Mouse (Mus musculus): Measurements from ENCODE around the gene Zdhhc18. TPM values are rescaled to one million over a fixed set of nuclear protein-coding genes. Genes with fewer than 3 reads are reported as not detected.
"Not testable (repeated sequence)": the region's sequence is repeated elsewhere in the genome, so short reads cannot be mapped to it uniquely, and the experiment has no call there.

The Zdhhc18 gene
- total RNA-seq, 1 experiment, result 39.0 TPM

DNA sequence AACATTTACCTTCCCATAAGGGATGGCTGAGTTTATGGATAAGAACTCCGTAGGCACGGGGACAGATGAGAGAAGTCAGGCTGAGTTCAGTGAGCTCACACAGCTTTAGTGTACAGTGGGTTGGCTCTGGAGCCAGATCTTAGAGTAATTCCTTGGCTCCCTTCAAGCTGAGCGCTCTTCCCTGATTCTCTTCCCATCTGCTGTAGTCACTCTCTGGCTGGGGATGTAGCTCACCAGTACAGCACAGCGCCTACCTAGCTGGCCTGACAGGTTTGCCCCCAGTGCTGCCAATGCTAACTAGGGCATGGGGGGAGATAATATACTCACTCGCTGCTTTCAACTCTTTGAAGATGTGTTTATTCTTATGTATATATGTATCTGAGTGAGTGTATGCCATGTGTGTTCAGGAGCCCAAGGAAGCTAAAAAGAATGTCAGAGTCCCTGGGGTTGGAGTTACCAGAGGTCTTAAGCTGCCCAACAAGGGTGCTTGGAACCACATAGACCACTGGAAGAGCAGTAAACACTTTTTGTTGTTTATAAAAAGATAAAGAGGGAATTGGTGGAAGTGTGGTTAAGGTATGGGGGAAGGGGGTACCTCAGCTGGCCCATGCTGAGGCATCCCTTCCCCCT, 8.0 kb upstream of the Zdhhc18 start:
- peaks cover 2% of the 10 kb centered on the region; the same call in 1 of the 2 replicates for H3K36me3 ChIP-seq (ENCODE audit: control insufficient read depth, insufficient read depth, low read length, poor library complexity, severe bottlenecking)
- H3K27ac ChIP-seq (ENCODE audit: insufficient read depth, low read depth, low read length, poor library complexity, severe bottlenecking), result peak overlapping the region; percentile 100
- in situ Hi-C loops (cut with MboI; ENCODE audit: low sequenced_read_pairs in 2 of 2, unreplicated experiment in 2 of 2), result no loop called here
- TF ChIP-seq MAFK (IDR thresholded peaks at IDR 0.05; ENCODE audit: insufficient read depth, low read depth, low read length) (no peak), ZNF384 (IDR thresholded peaks at IDR 0.05; ENCODE audit: low read depth, low read length) (no peak), CHD2 (IDR thresholded peaks at IDR 0.05; ENCODE audit: low read depth, low read length) (no peak), ZC3H11A (IDR thresholded peaks at IDR 0.05; ENCODE audit: borderline replicate concordance, low read depth, low read length) (no peak), HCFC1 (IDR thresholded peaks at IDR 0.05; ENCODE audit: borderline replicate concordance, insufficient read depth, low read length) (no peak)
- H3K4me1 ChIP-seq (ENCODE audit: control insufficient read depth in 2 of 2, insufficient read depth in 2 of 2, low read length in 2 of 2, poor library complexity in 1 of 2), result peaks cover 12 to 21% of the 10 kb centered on the region in 2 experiments; a peak in 3 of 4 replicates
- DNase-seq (ENCODE audit: low read depth, low spot score), result no peak
- peak overlapping the region in 1 of 2 experiments; percentile 13; a peak in 1 of 4 replicates for H3K4me3 ChIP-seq (ENCODE audit: insufficient read depth in 1 of 2, low read depth in 1 of 2, low read length in 2 of 2, poor library complexity in 1 of 2, severe bottlenecking in 1 of 2)
- H3K9ac ChIP-seq (ENCODE audit: insufficient read depth, low read depth, low read length, poor library complexity, severe bottlenecking), result peak overlapping the region; percentile 38; the same call in 1 of the 2 replicates
- H3K9me3 ChIP-seq (ENCODE audit: control insufficient read depth, insufficient read depth, low read depth, low read length), result no peaks in the 10 kb centered on the region

DNA sequence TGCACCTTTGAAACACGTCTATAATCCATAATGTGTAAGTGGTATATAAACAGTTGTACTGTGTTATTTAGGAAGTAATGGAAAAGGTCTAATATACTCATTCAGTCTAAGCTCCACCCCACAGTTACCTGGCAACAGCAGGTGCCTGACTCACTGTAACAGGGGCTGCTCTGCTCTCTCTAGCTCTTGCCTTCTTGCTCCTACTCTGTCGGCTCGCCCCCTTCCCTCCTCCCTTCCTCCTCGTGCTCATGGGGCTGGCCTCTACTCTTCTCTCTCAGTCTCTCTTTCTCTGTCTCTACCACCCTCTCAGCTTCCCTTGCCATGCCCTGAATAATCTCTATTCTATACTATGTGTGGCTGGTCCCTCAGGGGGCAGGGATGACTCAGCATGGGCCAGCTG, 7.0 kb upstream of the Zdhhc18 start:
- Histone ChIP-seq H3K36me3 (ENCODE audit: control insufficient read depth, insufficient read depth, low read length, poor library complexity, severe bottlenecking) (0 out of 2 replicates have a peak, but pooled peaks cover 2% of the 10 kb centered on the region), H3K4me3 (ENCODE audit: insufficient read depth in 1 of 2, low read depth in 1 of 2, low read length in 2 of 2, poor library complexity in 1 of 2, severe bottlenecking in 1 of 2) (no peak overlapping the region), H3K9ac (ENCODE audit: insufficient read depth, low read depth, low read length, poor library complexity, severe bottlenecking) (no peak overlapping the region), H3K27ac (ENCODE audit: insufficient read depth, low read depth, low read length, poor library complexity, severe bottlenecking) (peak overlapping the region; percentile 96), H3K9me3 (ENCODE audit: control insufficient read depth, insufficient read depth, low read depth, low read length) (no peaks in the 10 kb centered on the region), H3K4me1 (ENCODE audit: control insufficient read depth in 2 of 2, insufficient read depth in 2 of 2, low read length in 2 of 2, poor library complexity in 1 of 2) (peaks cover 7 to 20% of the 10 kb centered on the region in 2 experiments; a peak in 3 of 4 replicates)
- no peak for DNase-seq (ENCODE audit: low read depth, low spot score)
- in situ Hi-C loops (cut with MboI; ENCODE audit: low sequenced_read_pairs in 2 of 2, unreplicated experiment in 2 of 2), result no loop called here
- TF ChIP-seq MAFK (IDR thresholded peaks at IDR 0.05; ENCODE audit: insufficient read depth, low read depth, low read length), result peak; percentile 66; the same call in 1 of the 2 replicates
- TF ChIP-seq HCFC1 (IDR thresholded peaks at IDR 0.05; ENCODE audit: borderline replicate concordance, insufficient read depth, low read length), result no peak
- no peak for TF ChIP-seq ZNF384 (IDR thresholded peaks at IDR 0.05; ENCODE audit: low read depth, low read length)

DNA sequence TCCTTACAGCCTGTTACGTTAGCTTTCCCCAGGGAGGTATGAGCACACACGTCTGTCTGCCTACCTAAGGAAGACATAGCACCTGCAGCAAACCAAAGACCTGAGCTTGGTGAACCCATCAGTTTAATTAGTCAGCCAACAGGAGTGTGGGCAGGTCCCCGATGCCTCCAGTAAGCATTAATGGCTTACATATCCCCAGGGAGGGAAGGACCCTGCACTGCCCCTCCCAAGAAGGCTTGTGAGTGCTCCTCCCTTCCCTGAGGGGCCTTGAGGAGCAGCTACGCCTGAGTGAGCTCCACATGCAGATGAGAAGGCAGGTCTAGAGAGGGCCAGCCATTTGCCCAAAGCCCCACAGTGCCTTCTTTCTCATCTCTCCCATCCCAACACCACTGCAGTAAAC, 6.3 kb upstream of the Zdhhc18 start:
- peak overlapping the region; percentile 96 for H3K27ac ChIP-seq (ENCODE audit: insufficient read depth, low read depth, low read length, poor library complexity, severe bottlenecking)
- H3K9ac ChIP-seq (ENCODE audit: insufficient read depth, low read depth, low read length, poor library complexity, severe bottlenecking), result peak overlapping the region; percentile 59; the same call in 1 of the 2 replicates
- no peaks in the 10 kb centered on the region for H3K9me3 ChIP-seq (ENCODE audit: control insufficient read depth, insufficient read depth, low read depth, low read length)
- peak; percentile 70 for DNase-seq (ENCODE audit: low read depth, low spot score)
- no peak for TF ChIP-seq HCFC1 (IDR thresholded peaks at IDR 0.05; ENCODE audit: borderline replicate concordance, insufficient read depth, low read length)
- no peak for TF ChIP-seq ZC3H11A (IDR thresholded peaks at IDR 0.05; ENCODE audit: borderline replicate concordance, low read depth, low read length)
- TF ChIP-seq MAFK (IDR thresholded peaks at IDR 0.05; ENCODE audit: insufficient read depth, low read depth, low read length), result no peak
- TF ChIP-seq ZNF384 (IDR thresholded peaks at IDR 0.05; ENCODE audit: low read depth, low read length), result no peak
- TF ChIP-seq CHD2 (IDR thresholded peaks at IDR 0.05; ENCODE audit: low read depth, low read length), result no peak
- H3K4me3 ChIP-seq (ENCODE audit: insufficient read depth in 1 of 2, low read depth in 1 of 2, low read length in 2 of 2, poor library complexity in 1 of 2, severe bottlenecking in 1 of 2), result no peak overlapping the region
- H3K4me1 ChIP-seq (ENCODE audit: control insufficient read depth in 2 of 2, insufficient read depth in 2 of 2, low read length in 2 of 2, poor library complexity in 1 of 2), result peaks cover 8 to 18% of the 10 kb centered on the region in 2 experiments; a peak in 3 of 4 replicates
- H3K36me3 ChIP-seq (ENCODE audit: control insufficient read depth, insufficient read depth, low read length, poor library complexity, severe bottlenecking), result no peaks in the 10 kb centered on the region
- in situ Hi-C loops (cut with MboI; ENCODE audit: low sequenced_read_pairs in 2 of 2, unreplicated experiment in 2 of 2), result no loop called here

- H3K27ac ChIP-seq (ENCODE audit: insufficient read depth, low read depth, low read length, poor library complexity, severe bottlenecking); H3K9ac ChIP-seq (ENCODE audit: insufficient read depth, low read depth, low read length, poor library complexity, severe bottlenecking); H3K4me3 ChIP-seq (ENCODE audit: insufficient read depth in 1 of 2, low read depth in 1 of 2, low read length in 2 of 2, poor library complexity in 1 of 2, severe bottlenecking in 1 of 2); H3K36me3 ChIP-seq (ENCODE audit: control insufficient read depth, insufficient read depth, low read length, poor library complexity, severe bottlenecking); in situ Hi-C loops (cut with MboI; ENCODE audit: low sequenced_read_pairs in 2 of 2, unreplicated experiment in 2 of 2); DNase-seq (ENCODE audit: low read depth, low spot score); H3K9me3 ChIP-seq (ENCODE audit: control insufficient read depth, insufficient read depth, low read depth, low read length): not testable (repeated sequence)
- peaks cover 11 to 16% of the 10 kb centered on the region in 2 experiments; a peak in 3 of 4 replicates for H3K4me1 ChIP-seq (ENCODE audit: control insufficient read depth in 2 of 2, insufficient read depth in 2 of 2, low read length in 2 of 2, poor library complexity in 1 of 2)
- TF ChIP-seq ZNF384 (IDR thresholded peaks at IDR 0.05; ENCODE audit: low read depth, low read length), result peak; percentile 66; the same call in 1 of the 2 replicates
Observed at GRCm38 (mm10) chr4:133654070-133654469, 4.1 kb upstream of the Zdhhc18 start.
